Mouse (Mus musculus) ES-Bruce4 (cell line): ENCODE data around the gene Plekhg2. TPM values are rescaled to one million over a fixed set of nuclear protein-coding genes. Genes with fewer than 3 reads are reported as not detected.

Experiments used
- H3K27ac ChIP-seq: 2 replicates; pipeline ENCODE4 v1.5.1; 2012; ENCODE audit warnings: low read length, inconsistent platforms; ENCODE audit not compliant: insufficient read depth
- H3K27me3 ChIP-seq: 2 replicates; pipeline ENCODE4 v1.6.1; 2012; ENCODE audit warnings: mild to moderate bottlenecking, low read length, inconsistent platforms; ENCODE audit not compliant: control insufficient read depth, poor library complexity, insufficient read depth, severe bottlenecking
- H3K36me3 ChIP-seq: 2 replicates; pipeline ENCODE4 v1.6.1; 2012; ENCODE audit warnings: inconsistent platforms, mild to moderate bottlenecking, low read length, moderate library complexity; ENCODE audit not compliant: control insufficient read depth, poor library complexity, insufficient read depth, severe bottlenecking
- H3K4me1 ChIP-seq: one replicate; pipeline ENCODE4 v1.8.1; 2011; ENCODE audit warnings: low read length; ENCODE audit not compliant: control insufficient read depth, insufficient read depth
- H3K4me3 ChIP-seq: 2 replicates; pipeline ENCODE4 v1.5.1; 2011; ENCODE audit warnings: low read depth, mild to moderate bottlenecking, low read length
- H3K9ac ChIP-seq: 2 replicates; pipeline ENCODE4 v1.6.1; 2012; ENCODE audit warnings: low read depth, mild to moderate bottlenecking, inconsistent platforms; ENCODE audit not compliant: poor library complexity, severe bottlenecking
- H3K9me3 ChIP-seq: replicated peaks from 2 replicates; pipeline ENCODE4 v1.6.1; 2012; ENCODE audit warnings: mild to moderate bottlenecking, low read length, inconsistent platforms; ENCODE audit not compliant: control insufficient read depth, poor library complexity, insufficient read depth, severe bottlenecking
- CTCF ChIP-seq: IDR thresholded peaks from one replicate; pipeline ENCODE4 v1.8.1; 2011; ENCODE audit warnings: low read depth, low read length
- EP300 ChIP-seq: IDR thresholded peaks from 2 replicates; pipeline ENCODE4 v1.6.1; 2011; ENCODE audit warnings: low read depth, low read length; ENCODE audit not compliant: insufficient read depth
- POLR2A ChIP-seq: IDR thresholded peaks from one replicate; pipeline ENCODE4 v1.8.1; 2011; ENCODE audit warnings: low read length; ENCODE audit not compliant: insufficient read depth
- polyA plus RNA-seq: library from polyadenylated mRNA; stranded (reverse); fragments of >200 nt; gene quantifications from 2 replicates; pipeline ENCODE4 v1.2.4, GENCODE M21; 2011; ENCODE audit warnings: low read depth; ENCODE audit not compliant: missing spikeins, insufficient read depth, insufficient read length

Gene Plekhg2
- polyA plus RNA-seq, 1 experiment = 85.5 TPM

DNA sequence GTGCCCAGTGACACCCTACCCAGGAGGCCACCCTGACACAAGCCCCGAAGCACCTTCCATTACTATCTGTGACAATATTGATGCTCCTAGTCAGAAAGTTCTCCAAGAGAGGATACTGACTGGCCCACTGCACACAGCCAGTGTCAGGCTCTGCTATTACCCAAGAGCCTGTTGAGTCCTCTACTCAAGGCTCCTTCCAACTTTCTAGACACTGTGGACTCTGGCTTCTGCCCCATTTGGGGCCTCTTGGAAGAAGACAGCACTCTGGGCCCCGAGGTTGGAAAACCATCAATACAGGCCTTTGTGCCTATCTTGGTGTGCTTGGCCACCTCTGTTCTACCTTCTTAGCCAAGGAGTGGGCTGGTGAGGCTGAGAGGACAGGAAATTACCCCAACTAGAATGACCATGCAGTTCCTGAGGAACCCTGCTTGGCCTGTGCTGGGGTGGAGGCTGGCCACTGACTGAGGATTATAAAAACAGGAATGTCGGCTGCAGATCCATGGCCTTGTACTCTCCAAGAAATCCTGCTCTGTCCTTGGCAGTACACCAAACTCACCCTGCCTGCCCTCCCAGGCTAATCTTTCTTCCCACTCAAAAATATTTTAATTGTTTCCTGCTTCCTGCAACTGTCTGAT, 38.6 kb upstream of the Plekhg2 start:
- H3K4me1 ChIP-seq = no peaks in the 10 kb centered on the region
- no peak overlapping the region for H3K27ac ChIP-seq
- H3K9ac ChIP-seq = no peak overlapping the region
- H3K4me3 ChIP-seq = no peak overlapping the region
- H3K36me3 ChIP-seq = peaks cover 50% of the 10 kb centered on the region
- no peaks in the 10 kb centered on the region for H3K9me3 ChIP-seq
- TF ChIP-seq EP300 (no peak), POLR2A (no peak), CTCF (no peak)
- no peaks in the 10 kb centered on the region for H3K27me3 ChIP-seq

DNA sequence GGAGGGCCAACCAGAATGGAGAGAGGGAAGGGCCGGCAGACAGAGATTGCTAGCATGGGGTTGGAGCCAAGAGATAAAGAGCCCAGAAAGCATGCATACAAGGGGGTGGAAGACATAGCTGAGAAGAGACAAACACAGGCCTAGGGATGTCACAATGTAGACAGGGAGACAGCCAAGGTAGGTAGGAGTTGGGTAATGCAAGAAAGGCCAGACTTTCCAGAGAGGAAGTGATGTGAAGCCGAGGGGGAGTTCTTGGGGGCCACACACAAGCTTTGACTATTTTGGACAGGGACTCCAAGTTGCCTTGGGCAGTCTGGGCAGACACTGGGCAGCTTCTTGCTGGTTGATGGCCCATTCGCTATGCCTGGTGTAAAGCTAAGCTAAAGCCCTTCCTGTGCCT, 29.5 kb upstream of the Plekhg2 start:
- TF ChIP-seq EP300 (no peak), CTCF (no peak), POLR2A (no peak)
- Histone ChIP-seq H3K36me3 (peaks cover 58% of the 10 kb centered on the region), H3K27me3 (no peaks in the 10 kb centered on the region), H3K9me3 (no peaks in the 10 kb centered on the region), H3K4me1 (no peaks in the 10 kb centered on the region), H3K4me3 (no peak overlapping the region), H3K27ac (no peak overlapping the region), H3K9ac (no peak overlapping the region)

DNA sequence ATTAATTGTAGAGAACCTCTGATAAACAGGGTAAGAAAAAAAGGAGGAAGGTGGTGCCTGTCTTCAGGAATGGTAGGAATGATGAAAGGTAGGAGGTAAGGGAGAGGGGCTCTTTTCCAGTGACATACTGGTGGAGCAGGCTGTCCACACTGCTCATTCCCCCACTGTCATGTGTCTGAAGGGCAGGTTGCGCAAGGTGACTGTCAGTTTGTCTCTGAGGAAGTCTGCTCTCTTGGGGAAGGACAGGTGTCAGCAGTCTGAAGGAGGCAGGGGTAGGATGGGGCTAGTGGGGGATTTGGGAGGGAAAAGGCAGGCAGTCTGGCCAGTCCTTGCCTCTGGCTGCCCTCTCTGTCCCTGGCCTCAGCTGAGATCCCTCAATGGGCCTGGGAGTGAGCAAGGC, 28.6 kb upstream of the Plekhg2 start:
- Histone ChIP-seq H3K9ac (no peak overlapping the region), H3K4me1 (no peaks in the 10 kb centered on the region), H3K36me3 (peaks cover 63% of the 10 kb centered on the region), H3K4me3 (no peak overlapping the region), H3K9me3 (no peaks in the 10 kb centered on the region), H3K27ac (no peak overlapping the region), H3K27me3 (no peaks in the 10 kb centered on the region)
- no peak for TF ChIP-seq EP300
- no peak for TF ChIP-seq CTCF
- no peak for TF ChIP-seq POLR2A

DNA sequence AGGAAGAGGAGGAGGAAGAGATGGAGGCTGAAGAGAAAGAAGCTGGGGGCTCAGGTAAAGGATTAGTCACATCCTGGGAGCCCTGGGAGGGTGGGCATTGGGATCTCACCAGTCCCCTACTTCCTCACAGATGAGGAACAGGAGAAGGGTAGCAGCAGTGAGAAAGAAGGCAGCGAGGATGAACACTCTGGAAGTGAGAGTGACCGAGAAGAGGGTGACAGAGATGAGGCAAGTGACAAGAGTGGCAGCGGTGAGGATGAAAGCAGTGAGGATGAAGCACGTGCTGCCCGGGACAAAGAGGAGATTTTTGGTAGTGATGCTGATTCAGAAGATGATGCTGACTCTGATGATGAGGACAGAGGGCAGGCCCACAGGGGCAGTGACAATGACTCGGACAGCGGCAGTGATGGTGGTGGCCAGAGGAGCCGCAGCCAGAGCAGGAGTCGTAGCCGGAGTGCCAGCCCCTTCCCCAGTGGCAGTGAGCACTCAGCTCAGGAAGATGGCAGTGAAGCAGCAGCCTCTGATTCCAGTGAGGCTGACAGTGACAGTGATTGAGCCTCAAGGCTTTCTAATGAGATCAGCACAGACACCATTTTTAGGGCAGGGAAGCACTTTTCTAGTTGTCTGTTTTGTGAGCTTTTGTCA, 26.4 kb upstream of the Plekhg2 start:
- H3K27ac ChIP-seq = no peak overlapping the region
- H3K27me3 ChIP-seq = no peaks in the 10 kb centered on the region
- peaks cover 52% of the 10 kb centered on the region for H3K36me3 ChIP-seq

DNA sequence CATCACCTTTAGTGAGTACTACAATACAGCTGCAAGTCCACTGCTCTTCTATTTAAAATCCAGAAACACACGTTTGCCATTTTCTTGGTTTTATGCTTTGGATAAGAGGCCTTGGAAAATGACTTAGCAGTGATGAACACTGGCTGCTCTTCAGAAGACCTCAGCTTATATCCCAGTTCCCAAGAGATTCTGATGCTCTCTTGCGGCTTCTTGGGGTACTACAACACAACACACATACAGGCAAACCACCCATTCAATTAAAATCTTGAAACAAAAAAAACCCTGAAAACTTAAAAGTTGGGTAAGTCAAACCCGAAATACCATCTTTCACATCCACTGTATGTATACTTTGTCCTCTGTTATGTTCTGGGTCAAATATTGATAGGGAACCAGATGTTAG, 25.6 kb upstream of the Plekhg2 start:
- no peaks in the 10 kb centered on the region for H3K27me3 ChIP-seq
- H3K27ac ChIP-seq = no peak overlapping the region
- H3K4me3 ChIP-seq = no peak overlapping the region
- TF ChIP-seq POLR2A = no peak
- TF ChIP-seq CTCF = no peak
- TF ChIP-seq EP300 = no peak
- no peak overlapping the region for H3K9ac ChIP-seq
- H3K36me3 ChIP-seq = peaks cover 43% of the 10 kb centered on the region
- H3K9me3 ChIP-seq = no peaks in the 10 kb centered on the region
- no peaks in the 10 kb centered on the region for H3K4me1 ChIP-seq

More for the DNA sequence above, 26.4 kb upstream of the Plekhg2 start:
- no peak overlapping the region for H3K9ac ChIP-seq
- TF ChIP-seq POLR2A (no peak), CTCF (no peak), EP300 (no peak)
- no peaks in the 10 kb centered on the region for H3K4me1 ChIP-seq
- H3K4me3 ChIP-seq = no peak overlapping the region
- no peaks in the 10 kb centered on the region for H3K9me3 ChIP-seq

- Histone ChIP-seq H3K4me3 (no peak overlapping the region), H3K9me3 (no peaks in the 10 kb centered on the region), H3K27ac (no peak overlapping the region), H3K9ac (no peak overlapping the region), H3K4me1 (no peaks in the 10 kb centered on the region), H3K27me3 (no peaks in the 10 kb centered on the region), H3K36me3 (peaks cover 37% of the 10 kb centered on the region)
- TF ChIP-seq EP300 (no peak), POLR2A (no peak), CTCF (no peak)
Observed at GRCm38 (mm10) chr7:28395425-28395824, 23.0 kb upstream of the Plekhg2 start.
